Mouse (Mus musculus): ENCODE data around the gene Tgfbi.

Tgfbi gene

DNA sequence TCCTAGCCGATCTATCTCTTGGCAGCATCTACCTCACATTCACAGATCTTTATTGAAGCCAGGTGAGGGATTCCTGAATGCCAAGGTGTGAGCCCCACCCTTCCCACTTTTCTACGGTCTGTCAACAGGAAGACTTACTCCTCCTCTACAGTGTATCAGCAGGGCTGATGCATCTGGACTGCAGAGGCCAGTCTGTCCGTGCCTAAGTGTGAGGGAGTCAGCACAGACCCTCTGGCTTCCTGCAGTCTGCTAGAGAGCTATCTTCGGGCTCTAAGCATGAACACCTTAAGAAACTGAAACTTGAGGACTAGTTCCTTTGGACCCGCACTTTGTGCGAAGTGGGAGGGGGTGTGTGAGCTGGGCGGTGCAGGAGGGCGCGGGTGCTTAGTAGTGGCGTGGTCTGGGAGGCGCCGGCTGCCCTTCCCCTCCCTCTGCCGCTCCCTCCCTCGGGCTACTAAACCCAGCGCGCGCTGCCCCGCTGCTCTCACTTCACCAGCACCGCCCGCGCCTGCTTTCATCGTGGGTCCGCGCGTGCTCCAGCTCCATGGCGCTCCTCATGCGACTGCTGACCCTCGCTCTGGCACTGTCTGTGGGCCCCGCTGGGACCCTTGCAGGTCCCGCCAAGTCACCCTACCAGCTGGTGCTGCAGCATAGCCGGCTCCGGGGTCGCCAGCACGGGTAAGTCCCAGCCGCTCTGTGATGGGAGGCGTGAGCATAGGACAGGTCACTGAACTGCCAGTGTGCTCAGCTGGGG lies at the start of gene Tgfbi:
Gene Tgfbi (plus strand): TSS at position 421 of the 754 bp plus-strand sequence.
- DNase-seq (ENCODE audit: low spot score): peak; percentile 70

DNA sequence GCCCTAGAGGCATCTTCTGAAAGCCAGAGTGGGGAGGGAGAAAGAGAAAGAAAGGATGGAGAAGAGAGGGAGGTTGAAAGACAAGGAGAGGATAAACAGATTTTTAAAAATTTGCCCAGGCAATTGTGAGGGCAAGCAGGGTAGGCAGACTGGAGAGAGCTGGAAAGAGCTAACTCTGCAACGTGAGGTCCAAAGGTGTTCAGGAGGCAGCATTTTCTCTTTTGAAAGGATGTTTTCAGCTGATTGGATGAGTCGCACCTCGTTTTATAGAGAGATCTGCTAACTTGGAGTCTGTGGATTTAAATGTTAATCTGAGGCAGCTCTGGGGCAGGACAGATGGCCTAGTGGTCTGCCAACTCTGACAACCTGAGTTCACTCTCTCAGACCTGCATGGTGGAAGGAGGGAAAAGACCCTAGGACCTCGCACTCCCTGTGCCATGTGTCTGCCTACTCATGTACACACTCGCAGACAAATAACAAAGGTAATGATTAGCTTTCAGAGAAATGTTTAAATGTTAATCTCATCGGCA lies 49.4 kb upstream of the Tgfbi start:
- DNase-seq (ENCODE audit: low spot score): no peak

DNA sequence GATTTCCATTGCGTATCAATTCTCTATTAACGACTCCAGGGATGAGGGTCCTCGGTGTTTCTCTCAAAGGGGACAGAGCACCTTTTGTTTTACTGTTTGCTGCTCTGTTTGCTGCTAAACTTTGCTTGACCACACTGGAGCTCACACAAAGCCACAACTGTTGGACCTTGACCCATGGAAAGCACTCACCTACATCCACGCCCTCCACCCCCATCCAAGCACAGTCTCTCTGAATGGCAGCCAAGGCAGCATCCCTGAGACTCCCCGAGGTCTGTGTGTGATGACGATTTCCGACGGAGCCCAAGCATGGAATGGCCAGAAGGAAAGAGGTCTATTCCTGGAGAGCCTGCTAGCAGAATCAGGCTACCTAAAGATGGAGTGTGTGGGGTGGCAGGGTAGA lies 48.2 kb upstream of the Tgfbi start:
- DNase-seq (ENCODE audit: low spot score): no peak

DNA sequence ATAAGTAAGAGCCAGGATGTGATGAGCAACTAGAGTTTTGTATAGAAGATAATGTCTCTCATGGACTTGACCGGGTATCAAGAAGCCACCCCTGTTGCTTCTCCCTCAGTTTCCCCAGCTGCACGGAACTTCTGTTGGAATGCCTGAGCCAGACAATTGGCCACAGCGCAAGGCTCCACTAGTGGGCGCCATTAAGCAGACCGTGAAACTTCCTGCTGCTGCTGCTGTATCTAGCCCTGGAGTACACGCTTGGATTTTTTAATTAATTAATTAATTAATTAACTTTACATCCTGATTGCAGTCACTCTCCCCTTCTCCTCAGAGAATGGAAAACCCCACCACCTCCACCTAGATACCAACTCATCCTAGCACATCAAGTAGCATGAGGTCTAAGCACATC lies 46.2 kb upstream of the Tgfbi start:
- peak; percentile 70 for DNase-seq (ENCODE audit: low spot score)

DNA sequence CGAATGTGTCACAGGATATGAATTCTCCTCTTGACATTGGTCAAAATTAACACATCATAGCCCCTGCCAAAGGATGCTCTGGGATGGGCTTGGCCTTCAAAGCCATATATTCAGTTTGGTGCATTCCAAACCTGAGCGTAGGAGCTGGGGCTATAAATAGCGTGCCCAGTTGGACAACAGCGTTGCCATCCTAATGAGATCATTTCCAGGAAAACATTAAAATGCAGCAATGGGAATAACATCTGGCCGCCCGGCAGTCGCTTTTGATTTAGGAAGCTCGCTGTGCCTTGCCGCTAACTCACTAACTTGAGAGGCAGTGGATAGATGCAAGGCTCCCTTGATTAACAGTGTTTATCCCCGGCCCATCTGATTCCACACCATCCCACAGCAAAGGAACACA lies 43.0 kb upstream of the Tgfbi start:
- DNase-seq (ENCODE audit: low spot score): no peak

DNA sequence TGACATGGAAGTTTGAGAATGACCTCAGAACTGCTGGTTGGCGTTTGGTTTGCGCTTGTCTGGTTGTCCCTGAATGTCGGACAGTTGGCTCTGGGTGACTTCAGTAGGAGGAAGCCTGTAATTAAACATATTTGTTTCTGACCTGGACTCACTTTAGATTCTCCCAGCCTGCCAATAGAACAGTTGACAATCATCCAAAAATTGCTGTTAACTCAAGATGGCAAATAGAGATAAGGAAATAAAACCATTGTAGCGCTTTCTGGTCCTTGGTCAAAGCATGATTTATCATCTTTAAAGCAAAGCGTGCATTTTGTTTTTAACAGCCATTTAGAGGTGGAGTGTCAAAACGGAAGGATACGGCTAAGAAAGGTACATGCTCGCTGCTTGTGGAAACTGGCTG lies 37.7 kb upstream of the Tgfbi start:
- no peak for DNase-seq (ENCODE audit: low spot score)

DNA sequence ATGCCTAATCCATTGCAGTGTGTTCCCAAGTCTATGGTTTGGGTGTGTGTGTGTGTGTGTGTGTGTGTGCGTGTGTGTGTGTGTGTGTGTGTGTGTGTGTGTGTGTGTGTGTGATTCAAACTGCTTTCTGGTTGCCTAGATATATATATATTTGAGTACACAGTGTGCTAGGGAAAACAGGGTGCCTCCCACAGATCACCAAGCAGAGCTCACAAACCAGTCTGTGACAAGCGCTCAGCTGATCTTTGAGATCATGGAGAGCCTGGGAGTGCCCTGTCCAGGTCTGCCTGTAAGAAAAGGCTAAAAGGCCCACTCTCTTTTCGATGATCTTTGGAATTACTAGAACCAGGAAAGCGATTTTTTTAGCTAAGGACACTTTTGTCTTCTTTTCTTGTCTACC lies 34.2 kb upstream of the Tgfbi start:
- DNase-seq (ENCODE audit: low spot score): no peak

DNA sequence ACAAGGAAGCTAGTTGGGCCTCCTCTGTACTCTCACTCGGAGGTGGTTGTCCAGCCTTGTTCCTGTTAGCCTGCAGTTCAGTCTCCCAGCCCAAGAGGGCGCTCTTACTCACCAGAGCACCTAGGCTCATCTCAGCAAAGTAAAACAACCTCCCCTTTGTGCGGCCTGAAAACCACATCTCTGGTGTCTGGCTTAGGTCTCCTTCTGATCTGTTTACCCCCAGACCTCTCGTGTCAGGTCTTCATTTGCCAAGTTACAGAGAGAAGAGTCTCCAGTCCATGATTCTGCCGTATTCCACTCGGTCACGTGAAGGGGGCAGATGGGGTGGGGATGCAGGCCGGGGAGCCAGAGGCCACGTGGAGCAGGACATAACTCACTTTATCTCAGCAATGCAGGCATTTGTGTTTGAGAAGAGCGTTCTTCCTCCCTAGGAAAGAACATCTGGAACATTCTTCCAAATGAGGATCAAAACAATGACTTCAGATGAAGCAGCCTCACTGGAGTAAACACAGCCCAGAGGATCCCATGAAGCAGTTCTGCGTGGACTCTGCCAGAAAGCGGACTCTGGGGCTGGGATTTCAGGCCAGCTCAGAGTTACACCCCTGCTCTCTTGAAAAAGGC lies 33.5 kb upstream of the Tgfbi start:
- peak; percentile 75 for DNase-seq (ENCODE audit: low spot score)

DNA sequence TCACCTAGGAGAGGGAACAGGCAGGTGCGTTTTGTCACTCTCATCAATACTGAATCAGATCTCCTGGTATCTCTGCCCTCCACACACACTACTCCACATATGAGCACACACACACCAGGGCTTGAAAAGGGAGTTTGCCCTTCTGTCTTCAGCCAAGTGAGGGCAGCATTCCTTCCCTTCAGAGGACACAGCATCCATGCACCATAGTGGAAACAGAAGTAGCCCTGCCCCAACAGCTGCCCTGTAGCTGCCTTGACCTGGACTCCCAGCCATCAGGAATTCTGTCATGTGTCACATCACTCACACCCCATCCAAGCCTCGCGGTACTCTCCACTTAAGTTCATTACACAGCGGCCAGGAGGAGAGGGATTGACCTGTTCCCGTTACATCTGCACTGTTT lies 31.2 kb upstream of the Tgfbi start:
- DNase-seq (ENCODE audit: low spot score): no peak

DNA sequence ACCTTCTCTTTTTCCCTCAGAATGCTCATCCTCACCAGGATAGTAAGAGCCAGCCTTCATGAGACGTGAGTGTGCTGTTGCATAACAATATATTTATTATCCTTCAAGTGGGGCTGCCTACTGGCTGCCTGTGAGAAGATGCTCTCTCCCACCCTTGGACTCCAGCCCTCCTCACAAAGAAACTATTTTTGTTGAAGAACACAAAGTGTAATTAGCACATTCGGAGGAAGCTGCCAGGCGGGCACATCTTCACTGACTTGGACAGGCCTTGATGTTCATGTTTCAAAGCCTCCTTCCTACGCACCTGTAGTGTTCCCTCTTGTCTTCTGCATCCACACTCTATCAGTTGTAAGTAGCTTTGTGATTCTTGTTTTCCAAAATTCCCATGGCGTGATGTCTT lies 28.9 kb upstream of the Tgfbi start:
- no peak for DNase-seq (ENCODE audit: low spot score)

DNA sequence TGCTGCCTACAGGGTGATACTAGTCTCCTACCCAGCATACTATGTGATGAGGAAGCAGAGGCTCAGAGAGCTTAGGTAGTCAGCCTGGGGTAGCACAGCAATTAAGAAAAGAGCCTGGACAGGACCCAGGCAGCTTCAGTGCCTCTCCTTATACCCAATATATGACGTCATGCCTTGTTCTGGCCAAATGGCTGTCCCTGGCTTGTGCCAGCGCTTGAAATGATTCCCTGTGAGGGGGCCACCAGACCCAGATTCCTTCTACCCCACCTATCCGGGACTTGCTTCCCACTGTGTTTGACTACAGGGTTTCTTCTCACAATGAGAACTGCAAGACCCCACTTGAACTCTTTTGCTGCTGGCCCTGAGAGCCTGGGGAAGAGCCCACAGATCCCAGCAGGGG lies 27.8 kb upstream of the Tgfbi start:
- peak; percentile 62 for DNase-seq (ENCODE audit: low spot score)

DNA sequence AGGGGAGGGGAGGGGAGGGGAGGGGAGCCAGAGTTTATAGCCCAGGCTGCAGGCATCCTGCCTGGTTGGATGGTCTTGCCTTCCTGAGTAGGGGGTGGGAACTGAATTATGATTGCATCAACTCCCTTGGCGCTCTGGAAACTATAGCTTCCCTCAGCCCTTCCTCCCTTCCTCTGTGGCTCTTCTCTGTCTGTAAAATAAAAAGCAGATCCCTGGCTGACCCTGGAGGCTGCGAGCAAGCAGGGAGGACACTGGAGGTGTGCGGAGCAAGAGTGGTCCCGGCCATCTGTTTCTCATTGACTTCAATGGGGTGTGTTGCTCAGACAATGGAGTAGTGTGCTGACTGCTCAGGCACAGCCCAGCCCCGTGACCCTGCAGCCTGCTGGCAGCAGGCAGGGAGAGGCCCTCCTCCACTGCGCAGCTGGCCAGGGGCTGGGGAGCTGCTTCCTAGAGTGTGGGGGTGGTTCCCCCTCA lies 27.3 kb upstream of the Tgfbi start:
- peak; percentile 83 for DNase-seq (ENCODE audit: low spot score)

DNA sequence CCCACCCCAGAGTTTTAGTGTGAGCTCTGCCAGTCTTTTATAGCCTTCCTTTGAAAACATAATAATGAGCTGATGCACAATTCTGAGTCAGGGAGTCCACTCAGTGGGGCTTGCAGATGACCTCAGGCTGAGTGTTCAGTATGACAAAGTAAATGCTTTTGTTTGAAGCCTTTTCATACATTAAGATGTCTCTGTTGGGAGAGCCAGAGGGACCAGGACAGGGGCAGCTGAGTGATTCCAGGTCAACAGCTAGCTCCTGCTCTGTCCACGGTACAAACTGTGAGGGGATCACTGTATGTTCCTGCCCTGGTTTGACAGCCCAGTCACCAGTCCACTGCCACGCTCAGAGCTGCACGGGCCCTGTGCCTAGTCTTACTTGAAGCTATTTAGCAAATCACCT lies 26.6 kb upstream of the Tgfbi start:
- DNase-seq (ENCODE audit: low spot score): peak; percentile 49

DNA sequence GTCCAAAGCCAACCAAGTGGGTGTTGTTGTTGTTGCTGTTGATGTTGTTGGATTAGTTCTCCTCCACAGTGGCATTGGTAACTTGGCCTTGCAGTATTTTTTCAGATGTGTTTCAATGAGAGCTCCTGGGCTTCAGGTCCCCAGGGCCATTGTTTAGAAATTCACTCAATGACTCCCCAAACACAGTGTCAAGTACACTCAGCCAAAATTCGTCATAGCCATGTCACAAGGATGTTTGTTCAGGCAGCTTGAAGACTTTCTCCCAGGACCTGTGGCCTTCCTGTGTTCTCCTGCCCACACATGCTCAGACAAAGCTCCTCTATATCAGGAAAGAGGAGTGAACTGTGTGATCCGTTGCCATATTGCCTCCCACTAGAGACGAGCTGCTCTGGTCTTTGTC lies 23.3 kb upstream of the Tgfbi start:
- no peak for DNase-seq (ENCODE audit: low spot score)

DNA sequence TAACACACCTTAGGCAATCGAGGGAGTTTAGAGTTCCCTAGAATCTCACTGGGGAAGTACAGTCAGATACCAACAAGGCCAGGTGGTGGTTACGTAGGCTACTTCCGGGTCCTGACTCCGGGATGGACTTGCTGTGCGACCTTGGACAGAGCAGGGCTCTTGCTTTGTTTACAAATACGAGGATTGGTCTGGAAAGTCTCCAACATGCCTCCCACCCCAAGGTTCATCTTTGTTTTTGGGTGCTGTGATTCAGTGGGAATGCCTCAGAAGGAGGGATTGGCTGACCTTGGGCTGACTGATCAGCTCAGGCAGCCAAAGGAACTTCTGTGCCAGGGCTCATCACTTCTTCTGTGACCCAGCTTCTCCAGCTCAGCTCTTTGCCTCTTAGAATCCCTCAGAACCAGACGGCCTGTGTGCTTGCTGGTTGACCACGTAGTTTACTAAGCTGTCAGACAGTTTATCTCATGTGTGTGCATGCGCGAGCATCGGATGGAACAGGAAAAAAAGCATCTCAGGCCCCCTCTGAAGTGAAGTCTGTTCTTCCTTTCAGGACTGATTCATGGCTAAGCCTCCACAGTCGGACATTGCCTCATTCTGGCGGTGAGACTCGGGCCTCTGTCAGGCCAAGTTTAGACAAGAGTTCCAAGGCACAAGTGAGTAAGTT lies 20.7 kb upstream of the Tgfbi start:
- DNase-seq (ENCODE audit: low spot score): no peak

DNA sequence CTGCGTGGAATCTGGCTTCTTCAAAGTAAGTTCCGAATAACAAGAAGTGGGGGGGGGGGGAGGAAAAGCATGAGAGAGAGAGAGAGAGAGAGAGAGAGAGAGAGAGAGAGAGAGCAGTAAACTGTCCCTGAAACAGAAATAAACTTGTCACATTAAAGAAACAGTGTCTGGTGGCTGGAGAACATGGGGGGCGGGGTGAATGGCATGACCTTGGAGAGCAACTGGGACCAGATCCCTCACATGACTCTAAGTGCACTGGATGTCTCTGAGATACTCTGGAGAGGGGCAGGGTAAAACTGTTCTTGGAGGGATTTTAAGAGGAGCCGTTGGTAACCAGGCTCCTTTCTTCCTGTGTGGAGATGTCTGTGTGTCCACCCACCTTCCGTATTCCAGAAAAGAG lies 19.1 kb upstream of the Tgfbi start:
- no peak for DNase-seq (ENCODE audit: low spot score)

DNA sequence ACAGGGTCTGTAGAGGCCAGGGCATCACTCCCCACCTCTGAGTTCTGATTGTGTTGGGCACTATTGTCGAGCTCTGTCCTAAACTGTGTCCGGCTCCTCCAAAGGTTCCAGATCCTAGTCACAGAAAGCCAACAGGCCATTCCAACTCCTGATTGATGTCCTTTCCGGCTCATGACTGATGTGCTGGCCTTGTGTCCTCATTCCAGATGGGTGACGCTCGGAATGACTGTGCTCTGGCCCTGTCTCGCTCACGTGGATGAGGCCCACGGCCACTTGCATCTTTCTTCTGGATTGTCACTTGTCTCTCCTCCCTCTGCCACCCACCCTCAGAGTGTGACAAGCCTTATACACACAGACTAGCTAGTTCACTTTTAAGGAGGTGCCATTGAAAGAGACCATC lies 18.1 kb upstream of the Tgfbi start:
- DNase-seq (ENCODE audit: low spot score): no peak

DNA sequence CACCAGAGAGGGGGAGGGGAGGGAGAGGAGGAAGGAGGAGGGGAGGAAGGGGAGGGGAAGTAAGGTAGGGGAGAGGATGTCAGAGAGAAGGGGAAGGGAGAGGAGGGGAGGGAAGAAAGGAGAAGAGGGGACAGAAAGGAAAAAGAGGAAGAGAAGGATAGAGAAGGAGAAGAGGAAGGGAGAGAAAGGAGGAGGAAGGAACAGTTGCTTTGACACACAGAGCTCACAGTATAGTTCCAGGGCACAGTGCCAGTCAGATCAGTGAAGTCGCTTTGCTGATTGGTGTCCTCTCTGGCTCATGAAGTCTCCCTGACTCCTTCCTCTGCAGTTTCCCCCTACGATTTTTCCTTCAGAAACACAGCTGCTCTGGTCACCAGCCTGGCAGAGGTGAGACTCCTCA lies 17.4 kb upstream of the Tgfbi start:
- DNase-seq (ENCODE audit: low spot score): no peak

DNA sequence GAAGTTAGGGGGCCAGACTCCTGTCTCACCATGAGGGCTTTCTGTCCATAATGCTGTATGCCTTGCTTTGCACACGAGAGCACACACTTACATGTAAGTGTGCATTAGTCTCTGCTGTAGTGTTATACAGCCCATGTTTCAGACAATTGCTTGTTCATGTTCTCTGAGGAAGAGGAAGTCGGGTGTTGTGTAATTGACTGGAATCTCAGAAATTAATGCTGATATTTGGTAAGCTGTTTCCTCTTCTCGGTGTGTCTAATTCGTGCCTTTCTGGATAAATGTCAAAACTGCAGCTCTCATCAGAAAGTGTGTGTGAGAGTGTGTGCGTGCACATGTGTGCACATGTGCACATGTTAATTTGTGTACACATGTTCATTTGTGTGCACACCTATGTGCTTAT lies 16.1 kb upstream of the Tgfbi start:
- DNase-seq (ENCODE audit: low spot score): no peak

DNA sequence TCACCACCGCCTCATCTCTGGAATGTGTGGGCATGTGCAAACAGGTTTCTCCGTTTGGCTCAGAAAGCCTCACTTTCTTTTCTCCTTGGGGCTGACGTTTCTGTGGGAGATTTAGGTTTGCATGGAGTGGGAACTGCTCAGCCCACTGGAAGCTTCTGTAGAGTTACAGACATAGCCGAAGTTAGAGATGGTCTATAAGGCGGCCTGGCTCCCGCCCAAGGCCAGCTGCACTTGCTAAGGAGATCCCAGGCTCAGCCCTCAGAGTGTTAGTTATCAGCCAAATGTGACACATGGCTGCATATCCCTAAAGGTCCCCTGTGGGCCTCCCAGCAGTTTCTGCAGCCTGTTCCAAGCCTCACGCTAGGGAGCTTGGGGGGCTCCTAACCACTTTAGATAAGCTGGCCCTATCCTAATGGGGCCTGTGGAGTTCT lies 15.3 kb upstream of the Tgfbi start:
- DNase-seq (ENCODE audit: low spot score): no peak

DNA sequence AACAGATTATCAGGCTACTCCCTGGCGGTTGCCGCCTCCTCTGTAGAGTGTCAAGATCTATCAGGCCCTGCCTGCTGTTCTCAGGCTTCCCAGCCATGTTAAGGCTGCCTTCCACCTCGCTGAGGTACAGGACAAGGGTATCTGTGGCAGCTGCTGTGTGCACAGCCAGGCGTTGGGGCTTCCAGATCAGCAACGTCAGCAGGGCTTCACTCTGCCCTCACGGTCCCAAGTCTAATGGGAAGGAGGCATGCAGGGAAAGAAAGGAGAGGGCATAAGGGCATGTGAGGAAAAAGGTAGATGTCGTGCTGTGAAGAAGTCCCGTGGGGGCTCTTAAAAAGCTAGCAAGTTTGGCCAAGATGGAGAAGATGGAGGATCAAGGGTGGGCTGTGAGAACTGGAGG lies 14.1 kb upstream of the Tgfbi start:
- DNase-seq (ENCODE audit: low spot score): no peak

DNA sequence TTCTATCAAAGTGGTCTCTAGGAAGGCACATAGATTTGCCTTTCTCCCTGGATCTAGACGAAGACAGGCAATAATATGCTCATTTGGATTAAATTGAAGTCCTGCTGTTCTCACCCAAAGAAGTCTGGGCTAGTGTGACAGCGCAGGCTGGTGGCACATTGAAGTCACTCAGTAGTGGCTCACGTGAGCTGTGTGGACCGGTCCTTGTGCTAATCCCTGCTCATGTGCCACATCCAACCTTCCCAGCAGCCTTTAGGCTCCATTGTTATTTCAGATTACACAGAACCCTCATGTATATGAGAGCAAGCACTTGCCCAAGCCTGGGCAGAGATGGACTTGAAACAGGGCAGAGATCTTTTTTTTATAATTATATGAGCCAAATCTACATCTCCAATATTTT lies 12.0 kb upstream of the Tgfbi start:
- DNase-seq (ENCODE audit: low spot score): no peak
